Mouse (Mus musculus): ENCODE data around the gene Parm1. TPM values are rescaled to one million over a fixed set of nuclear protein-coding genes. Genes with fewer than 3 reads are reported as not detected.

Parm1 gene
- total RNA-seq (2023; ENCODE audit: inconsistent age): 0.22 to 0.29 TPM (median 0.26 TPM) in 4 replicates

GRCm38 (mm10) chr5:91517480-91518301 is at the start of gene Parm1:
TSS of gene Parm1 (plus strand) at chr5:91517615.

Other genes with a start within 250 kb of the Parm1 start
- gene Btc, start 114.6 kb upstream of the Parm1 start, total RNA-seq (2023; ENCODE audit: inconsistent age): 0.18 TPM in 2 of 4 replicates, not detected in the others

Data from B cell, adult (primary cell).